Mouse (Mus musculus): ENCODE results near the gene Mrps25.

Gene Mrps25

DNA sequence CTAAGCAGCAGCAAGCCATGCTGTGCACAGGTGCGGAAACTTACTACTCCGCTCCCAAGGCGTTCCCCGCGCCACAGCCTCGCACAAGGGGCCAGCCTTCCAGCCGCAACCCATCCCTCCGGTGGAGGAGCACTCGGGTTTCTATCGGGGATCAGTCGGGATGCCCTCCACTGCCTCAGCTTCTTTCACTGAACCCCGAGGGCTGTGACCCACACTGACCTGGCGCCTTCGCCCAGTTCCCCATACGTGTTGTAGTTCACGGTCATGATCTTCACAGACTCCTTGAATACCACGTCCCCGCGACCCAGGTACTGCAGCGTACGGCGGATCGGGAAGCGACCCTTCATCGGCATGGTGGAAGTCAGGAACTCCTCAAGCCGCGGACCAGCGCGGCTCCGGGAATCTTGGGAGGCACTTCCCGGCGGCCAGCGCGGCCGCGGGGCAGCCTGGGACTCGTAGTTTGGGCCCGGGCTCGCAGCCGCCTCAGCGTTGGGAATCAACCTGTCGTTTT is at the start of gene Mrps25:
Mrps25 (minus strand) TSS at position 413 of the 511 bp plus-strand sequence.
- DNase-seq (ENCODE audit: low read depth, low spot score) = peak; percentile 58

DNA sequence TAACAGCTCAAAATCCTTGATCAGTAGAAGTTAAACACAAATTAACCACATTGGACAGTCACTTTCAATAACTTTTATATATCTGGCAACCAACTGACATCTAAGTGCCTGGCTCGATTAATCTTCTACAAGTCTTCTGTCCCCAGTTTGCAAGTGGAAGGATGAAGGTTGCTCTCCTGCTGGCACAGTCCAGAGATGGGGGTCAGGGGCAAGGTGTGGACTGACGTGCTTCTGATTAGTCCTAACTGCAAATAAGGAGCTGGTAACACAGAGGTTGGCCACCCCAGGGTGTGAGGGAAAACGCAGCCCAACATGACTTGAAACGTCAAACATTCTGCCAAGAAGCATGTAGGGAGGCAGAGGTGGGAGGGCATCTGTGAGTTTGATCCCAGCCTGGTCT is 47.9 kb upstream of the Mrps25 start:
- no peak for DNase-seq (ENCODE audit: low read depth, low spot score)

DNA sequence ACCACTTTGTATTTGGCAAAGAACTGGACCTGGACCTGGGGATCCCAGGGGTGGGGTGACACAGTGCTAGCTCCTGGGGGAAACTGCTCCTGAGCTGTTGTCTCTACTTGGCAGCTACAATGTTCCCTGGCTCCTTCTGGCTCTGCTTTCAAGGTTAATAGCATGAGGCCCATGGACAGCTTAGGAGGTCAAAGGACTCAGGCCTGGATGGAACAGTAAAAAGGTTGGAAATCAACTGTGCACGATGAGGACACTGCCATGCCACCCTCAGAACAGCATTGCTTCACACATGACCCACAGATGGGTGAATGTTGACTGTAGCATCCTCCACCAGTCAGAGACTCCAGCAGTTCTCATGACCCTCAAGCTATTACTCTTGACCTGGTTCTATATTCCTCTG is 47.5 kb upstream of the Mrps25 start:
- no peak for DNase-seq (ENCODE audit: low read depth, low spot score)

DNA sequence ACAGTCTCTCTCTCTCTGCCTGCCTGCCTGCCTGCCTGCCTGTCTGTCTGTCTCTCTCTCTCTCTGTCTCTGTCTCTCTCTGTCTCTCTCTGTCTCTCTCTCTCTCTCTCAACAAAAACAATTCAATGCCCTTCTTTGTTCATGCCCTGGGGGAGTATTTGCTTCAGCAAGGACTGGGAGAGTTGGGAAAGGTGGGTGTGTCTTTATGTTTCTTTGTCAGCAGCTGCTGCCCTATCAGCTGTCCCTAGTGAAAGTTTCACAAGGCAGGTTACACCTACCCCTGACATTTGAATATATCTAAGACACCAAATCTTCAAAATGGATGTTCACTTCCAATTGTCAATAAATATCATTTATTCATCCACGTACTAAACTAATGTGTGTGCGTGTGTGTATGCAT is 45.8 kb upstream of the Mrps25 start:
- no peak for DNase-seq (ENCODE audit: low read depth, low spot score)

DNA sequence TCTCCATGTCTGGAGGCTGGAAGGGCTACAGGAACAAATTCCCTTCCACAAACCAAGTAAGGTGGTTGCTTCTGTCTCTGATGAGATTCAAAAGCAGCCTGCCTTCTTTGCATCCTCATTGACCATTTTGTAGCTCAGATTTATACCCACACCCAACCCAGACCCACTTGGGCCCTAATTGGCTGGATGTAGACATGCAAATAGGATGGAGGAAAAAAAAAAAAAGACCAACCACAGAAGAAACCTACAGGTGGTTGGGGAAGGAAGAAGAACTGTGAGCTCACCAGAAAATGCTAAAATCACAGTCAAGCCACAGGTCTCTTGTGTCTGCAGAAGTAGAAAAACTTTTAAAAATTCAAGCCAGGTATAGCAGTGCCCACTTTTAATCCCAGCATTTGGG is 45.3 kb upstream of the Mrps25 start:
- no peak for DNase-seq (ENCODE audit: low read depth, low spot score)

DNA sequence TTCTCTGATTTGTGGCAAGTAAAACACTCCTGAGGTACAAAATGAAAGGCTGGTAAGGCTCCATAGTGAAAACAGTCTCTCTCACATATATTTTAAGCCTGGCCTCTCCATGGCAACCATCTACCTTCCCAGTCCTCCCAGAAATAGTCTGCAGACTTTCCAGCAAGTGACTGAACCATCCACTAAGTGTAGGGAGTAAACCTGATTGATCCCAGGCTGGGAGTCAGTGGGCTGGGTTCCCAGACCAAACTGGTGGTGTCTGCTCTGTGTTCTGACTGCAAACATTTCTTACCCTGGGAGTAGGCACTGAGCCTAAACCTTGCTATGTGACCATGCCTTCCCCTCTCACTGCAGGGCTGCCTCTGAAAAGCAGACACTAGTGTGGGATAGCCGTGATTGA is 41.1 kb upstream of the Mrps25 start:
- no peak for DNase-seq (ENCODE audit: low read depth, low spot score)

DNA sequence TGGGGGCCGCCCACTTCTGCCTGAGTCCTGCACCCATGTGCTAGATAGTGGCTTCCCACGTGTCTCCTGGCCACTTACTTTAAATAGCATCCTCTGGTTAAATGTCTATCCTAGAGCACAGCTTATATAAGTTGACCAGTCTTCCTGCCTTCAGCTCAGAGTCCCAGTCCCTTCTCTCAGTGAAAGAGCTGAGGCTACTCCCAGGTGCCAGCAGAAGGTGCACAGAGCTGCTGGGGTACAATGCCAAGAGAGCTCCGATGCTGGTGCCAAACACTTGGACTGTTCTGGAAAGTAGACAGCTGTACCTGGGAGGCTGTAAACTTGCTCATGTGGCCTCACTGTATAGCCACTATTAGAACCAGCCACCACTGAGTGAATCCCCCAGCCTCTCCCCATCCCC is 38.2 kb upstream of the Mrps25 start:
- DNase-seq (ENCODE audit: low read depth, low spot score) = no peak

DNA sequence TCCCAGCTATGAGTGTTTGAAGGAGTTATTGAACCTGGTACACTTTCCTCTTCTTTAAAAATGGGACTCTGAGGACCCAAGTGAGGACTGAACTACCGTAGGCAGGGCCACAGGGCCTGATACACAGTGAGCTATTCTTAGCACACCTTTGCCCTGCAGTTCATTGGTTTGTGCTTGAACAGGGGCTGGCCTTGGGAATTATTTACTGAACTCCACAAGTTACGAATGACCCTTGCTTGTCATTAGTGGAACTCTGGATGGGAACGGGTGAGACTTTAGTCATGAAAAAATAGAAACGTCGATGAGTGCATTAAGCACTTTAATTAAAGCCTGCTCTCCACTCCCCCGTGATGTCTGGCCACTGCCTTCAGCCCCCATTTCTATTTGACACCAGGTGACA is 37.8 kb upstream of the Mrps25 start:
- no peak for DNase-seq (ENCODE audit: low read depth, low spot score)

DNA sequence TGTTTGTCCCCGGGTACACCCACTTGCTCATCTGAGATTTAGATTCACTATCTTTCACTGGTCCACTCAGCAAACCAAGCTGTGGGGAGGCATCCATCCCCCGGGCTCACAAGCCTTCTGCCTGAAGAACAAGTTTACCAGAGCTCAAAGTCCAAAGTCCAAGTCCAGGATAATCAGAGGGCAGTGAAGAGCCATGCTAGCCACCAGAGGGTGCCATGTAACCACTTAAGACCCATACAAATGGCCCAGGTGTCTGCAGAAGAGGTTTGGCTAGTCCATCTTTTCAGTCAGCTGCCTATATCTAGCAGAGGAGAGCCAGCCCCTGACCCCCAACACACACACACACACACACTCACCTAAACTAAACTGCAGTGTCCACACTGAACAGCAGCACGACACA is 35.6 kb upstream of the Mrps25 start:
- DNase-seq (ENCODE audit: low read depth, low spot score) = no peak

DNA sequence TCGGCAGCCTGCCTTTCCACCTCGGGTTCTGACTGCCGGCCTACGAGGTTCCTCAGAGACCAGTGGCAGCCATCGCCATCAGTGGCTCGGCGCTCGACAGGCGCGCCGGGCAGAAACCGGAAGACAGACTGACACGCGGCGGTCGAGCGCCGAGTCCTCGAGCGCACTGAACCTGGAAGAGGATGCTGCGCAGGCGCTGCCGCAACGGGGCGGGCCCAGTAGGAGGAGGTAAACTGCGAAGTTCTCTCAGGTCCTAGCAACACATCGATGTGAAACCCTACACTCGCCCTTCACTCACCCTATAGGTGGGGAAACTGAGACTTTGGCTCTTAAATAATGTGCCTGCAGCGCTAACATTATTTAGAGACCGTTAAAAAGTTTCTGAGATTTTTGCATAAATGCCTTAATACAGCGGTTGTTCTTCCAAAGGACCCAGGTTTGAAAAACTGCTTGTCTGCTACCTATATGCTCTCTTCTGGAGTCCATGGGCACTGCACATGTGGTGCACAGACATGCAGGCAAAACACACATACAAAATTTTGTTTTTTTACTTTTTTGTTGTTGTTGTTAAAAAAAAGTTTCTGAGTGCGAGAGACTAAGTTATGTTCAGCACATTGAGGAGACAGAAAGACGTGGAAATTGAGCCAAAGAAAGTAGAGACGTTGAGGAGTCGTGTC is 31.1 kb upstream of the Mrps25 start, which contains the start of gene Rbsn:
Rbsn (minus strand) TSS at position 153 of the 677 bp plus-strand sequence.
- DNase-seq (ENCODE audit: low read depth, low spot score) = peak; percentile 88

DNA sequence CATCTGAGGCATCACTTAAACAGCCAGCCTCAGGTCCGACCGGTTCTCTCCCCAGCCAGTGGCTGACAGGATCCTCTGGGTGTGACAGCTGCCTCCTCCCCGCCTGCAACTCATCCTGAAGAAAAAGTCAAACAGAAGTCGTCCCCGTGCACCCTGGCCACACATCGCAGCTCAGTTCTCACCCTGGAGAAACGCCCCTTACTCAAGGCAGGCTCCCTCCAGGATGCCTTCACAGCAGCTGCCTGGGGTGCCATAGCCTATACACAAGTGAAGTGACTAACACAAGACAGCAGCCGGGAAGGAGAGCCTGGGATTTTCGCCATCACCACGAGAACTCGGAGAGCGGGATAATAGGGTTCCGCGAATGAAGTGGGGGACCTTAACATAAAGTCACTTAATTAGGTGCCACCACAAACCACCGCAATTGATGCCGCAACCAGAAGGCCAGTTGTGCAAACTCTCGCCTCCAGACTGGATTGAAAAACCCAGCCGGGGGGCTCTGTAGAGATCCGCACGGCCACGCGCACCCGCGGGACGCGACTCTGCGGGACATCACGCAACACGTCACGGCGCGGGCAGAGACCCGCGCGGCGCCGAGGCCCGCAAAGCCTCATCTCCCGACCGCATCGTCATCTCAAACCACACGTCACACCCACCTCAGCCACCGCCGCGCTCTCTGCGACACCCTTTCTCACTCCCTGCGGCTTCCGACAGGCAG is 30.4 kb upstream of the Mrps25 start:
- DNase-seq (ENCODE audit: low read depth, low spot score) = no peak

DNA sequence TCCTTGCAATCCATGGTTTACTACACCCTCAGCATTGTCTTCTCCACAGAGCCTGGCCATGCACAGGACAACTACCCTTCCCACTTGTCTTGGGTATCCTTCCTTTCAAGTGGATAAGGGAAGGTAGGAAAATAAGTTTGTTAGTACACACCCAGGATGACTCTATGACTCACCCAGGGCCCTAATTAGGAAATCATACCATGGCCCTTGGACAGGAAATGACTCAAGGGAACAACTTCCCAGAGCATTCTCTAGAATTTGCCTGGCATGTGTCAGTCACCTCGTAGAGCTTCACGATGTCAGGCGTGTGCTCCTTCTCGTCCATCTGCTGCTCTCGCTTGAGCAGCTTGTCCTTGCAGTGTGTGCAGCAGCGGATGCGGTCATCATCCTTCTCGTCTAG is 15.6 kb upstream of the Mrps25 start:
- no peak for DNase-seq (ENCODE audit: low read depth, low spot score)

DNA sequence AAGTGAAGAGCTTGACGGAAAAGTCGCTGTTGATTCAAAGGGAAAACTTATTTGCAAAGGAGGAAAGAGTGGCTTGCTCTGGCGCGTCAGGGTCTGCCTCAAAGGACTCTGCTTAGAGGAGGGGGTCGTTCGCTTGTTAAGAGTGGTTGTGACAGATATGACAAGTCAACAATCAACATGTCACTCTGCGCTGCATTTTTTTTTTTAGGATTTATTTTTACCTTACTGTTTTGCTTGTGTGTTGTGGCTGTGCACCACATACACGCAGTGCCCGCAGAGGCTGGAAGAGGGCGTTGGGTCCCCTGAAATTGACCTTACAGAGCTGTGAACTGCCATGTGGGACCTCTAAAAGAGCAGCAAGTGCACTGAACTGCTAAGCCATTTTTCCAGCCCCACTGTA is 345 bp upstream of the Mrps25 start:
- DNase-seq (ENCODE audit: low read depth, low spot score) = no peak

DNA sequence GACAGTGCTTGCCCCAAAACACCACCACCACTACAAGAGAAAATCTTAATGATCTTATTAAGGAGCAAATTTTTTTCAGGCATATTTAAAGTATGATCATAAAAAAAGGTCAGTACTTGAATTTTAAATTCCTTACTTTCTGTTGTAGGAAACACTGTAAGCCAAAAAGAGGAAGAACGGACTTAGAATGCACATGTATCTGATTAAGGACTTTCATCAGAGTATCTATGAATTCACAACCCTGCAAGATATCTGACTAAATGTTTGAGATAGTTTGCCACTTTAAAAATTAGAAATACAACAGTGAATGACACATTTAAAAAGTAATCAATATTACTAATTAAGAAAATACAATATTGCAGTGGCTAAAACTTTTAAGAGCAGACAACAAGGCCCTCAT is 7.4 kb downstream of the Mrps25 start:
- DNase-seq (ENCODE audit: low read depth, low spot score) = no peak

DNA sequence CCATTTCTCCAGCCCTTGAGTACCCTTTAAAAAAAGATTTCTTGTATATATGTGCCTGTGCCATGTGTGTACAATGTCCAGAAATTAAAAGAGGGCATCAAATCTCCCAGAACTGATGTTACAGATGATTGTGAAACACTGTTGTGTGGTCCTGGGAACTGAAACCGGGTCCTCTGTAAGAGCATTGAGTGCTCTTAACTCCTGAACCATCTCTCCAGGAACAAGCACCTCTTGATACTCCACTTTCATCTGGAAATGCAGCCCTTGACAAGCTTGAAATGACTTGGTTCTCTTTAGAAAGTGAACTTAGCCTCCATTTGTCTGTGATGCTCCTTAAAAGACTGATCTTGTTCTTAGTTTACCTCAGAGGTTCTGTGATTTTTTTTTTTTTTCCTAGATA is 21.1 kb downstream of the Mrps25 start:
- DNase-seq (ENCODE audit: low read depth, low spot score) = no peak

DNA sequence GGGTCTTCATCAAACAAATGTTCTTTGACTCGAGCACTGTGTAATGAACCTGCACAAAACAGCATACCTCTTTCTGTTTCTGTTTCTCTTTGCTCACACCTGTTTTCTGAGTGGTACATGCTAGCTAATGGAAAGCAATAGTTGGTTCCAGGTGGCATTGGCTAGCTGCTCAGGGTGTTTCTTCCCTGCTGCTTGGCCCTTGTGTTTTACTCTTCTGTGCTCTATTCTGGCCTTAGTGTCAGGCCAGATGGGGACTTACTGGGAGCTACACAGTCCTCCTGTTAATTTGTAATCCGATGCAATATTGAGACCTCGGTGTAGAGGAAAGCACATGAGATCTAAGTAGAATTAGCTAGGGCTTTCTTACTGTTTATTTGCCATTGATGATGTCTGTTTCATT is 25.0 kb downstream of the Mrps25 start:
- no peak for DNase-seq (ENCODE audit: low read depth, low spot score)

DNA sequence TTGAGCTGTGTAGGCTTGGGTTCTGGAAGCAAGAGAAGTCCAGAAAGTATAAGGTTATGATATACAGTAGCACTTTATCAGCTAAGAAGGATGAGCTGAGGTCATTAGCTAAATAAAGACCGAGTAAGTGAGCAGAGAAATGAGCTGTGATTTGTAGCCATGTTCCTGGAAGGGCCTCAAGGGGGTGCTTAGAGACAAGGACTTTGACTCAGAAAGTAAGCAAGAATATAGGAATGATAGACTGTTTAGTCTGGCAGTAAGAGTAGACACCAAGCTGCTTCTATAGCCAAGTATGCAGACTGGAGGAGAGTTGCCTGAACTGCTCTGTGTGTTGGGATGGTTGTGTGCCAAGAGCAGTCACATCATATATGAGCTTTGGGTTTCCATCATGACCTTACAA is 30.1 kb downstream of the Mrps25 start:
- DNase-seq (ENCODE audit: low read depth, low spot score) = no peak

DNA sequence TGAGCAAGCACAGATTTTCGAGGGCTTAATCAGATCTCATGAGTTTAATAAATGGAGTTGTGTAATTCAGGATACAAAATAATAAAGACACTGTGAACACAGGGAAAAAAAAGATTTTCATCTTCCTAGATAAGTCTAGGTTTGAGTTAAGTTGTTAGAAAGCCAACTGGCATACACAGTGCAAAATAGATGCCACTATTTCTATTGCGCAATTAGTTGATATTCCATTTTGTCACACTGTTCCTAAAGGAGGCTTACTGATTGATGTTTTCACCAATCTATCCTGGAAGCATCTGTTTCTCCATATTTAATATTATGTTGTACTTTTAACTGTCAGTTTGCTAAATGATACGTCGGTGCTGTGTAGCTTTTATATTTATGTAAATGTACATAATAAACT is 38.0 kb downstream of the Mrps25 start:
- DNase-seq (ENCODE audit: low read depth, low spot score) = no peak

DNA sequence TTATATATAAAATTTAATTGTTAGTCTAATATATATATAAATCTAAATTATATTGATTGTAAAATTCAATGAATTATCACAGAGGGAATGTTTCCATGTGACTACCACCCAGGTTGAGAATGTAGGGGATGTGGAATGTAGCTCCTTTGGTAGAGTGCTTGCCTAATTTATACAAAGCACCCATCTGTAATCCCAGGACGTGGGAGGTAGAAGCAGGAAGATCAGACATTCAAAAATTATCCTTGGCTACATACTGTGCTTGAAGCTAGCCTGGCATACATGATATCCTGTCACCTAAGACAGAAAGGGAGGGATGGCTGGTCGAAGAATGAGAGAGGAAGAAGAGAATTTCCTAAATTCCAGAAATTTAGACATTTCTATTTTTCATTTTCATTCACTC is 47.5 kb downstream of the Mrps25 start:
- no peak for DNase-seq (ENCODE audit: low read depth, low spot score)

DNA sequence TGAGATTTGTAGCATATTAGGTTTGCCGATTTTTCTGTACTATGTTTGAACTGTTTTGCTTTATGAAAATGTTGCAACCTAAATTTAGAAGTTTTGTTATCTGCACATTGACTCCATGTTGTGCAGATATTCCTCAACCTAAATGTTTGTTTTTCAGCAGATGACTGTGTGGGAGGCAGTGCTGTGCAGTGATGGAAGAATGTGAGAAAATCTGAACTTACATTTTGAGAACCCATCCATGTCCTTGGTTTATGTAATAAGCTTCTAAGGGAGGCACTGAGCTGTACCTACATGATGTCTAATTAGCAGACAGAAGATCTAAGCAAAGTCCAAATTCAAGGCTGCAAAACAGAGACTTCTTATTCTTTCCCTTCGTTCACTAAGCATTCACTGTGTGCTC is 50.2 kb downstream of the Mrps25 start:
- DNase-seq (ENCODE audit: low read depth, low spot score) = no peak

DNA sequence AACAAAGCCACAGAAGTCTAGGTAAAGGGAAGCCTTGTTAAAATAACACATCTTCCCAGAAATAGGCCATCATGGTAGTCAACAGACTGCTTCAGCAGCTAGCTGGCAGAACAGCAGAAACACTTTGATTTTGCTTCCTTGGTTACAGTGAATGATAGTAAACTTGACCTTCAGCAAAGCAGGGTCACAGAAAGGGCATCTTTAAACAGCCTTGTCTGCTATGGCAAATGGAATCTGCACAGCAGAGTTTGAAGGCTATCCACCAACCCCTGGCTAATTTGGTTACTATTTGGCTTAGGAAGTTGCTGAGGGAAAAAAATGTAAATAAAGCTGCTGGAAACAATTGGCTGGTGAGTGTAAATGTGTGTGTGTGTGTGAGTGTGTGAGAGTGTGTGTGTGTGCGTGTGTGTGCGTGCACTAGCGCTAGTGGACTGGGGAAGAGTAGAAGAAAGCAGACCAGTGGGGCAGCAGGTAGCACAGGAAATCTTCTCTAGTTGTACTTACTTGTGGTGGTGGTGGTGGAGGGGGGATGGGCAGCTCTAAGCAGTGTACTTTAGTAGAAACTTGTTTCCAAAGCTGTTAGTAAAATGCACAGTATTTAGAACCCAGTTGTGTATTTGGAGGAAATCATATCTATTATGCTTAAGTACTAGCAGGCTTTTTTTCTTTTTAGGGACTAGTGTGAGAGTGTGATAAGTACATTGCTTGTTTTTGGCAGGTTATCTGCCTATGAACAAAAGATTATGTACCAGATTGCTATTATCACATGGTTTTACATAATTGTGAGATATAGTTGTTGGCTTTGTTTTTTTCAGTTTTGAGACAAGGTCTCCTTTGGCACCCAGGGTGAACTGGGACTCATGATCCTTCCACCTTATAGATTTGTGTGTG is 51.6 kb downstream of the Mrps25 start:
- no peak for DNase-seq (ENCODE audit: low read depth, low spot score)

DNA sequence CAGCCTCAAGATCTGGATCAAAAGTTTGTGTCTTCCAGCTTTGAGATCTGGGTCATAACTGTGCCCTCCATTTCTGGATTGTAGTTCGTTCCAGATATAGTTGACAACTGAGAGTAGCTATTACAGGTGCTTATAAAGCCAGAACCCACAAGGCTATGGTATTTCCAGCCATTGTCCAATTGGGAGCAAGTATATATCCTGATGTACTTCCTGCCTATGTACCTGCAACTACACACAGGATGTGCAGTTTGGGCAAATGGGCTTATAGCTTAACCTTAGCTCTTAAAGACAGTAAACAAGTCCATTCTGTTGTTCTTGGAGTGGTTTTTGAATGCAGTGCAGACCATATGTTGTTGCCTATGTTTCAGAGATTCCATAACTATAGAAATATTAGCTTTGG is 52.4 kb downstream of the Mrps25 start:
- DNase-seq (ENCODE audit: low read depth, low spot score) = no peak

Data from embryo, embryonic 11.5 days (tissue).